Mouse (Mus musculus) liver, embryonic 11.5 days (tissue): ENCODE data around the gene Hspb1. TPM values are rescaled to one million over a fixed set of nuclear protein-coding genes. Genes with fewer than 3 reads are reported as not detected.

Source experiments
- ATAC-seq: fragments of 200-750 bp; cut with Nextera tagmentation; replicated peaks from 2 replicates; pipeline ENCODE4 v1.8.0; 2017; ENCODE audit warnings: moderate number of reproducible peaks, mild to moderate bottlenecking, moderate TSS enrichment, moderate library complexity; ENCODE audit not compliant: low FRiP score
- DNase-seq: peaks from one replicate; pipeline ENCODE4 v3.0.0-alpha.2; 2017; ENCODE audit warnings: low spot score
- H3K27ac ChIP-seq: fragments of 300-500 bp; sonication (generic); 2 replicates; pipeline ENCODE4 v1.5.1; 2014; ENCODE audit warnings: mild to moderate bottlenecking, low read depth, low read length, control low read depth
- H3K27me3 ChIP-seq: fragments of 300-500 bp; sonication (generic); replicated peaks from 2 replicates; pipeline ENCODE4 v1.6.1; 2014; ENCODE audit warnings: low read length, mixed read lengths; ENCODE audit not compliant: control insufficient read depth, insufficient read depth
- H3K36me3 ChIP-seq: fragments of 300-500 bp; sonication (generic); 2 replicates; pipeline ENCODE4 v1.6.1; 2014; ENCODE audit warnings: mild to moderate bottlenecking, low read length, moderate library complexity, mixed read lengths; ENCODE audit not compliant: control insufficient read depth, insufficient read depth
- H3K4me1 ChIP-seq: fragments of 300-500 bp; sonication (generic); replicated peaks from 2 replicates; pipeline ENCODE4 v1.6.1; 2014; ENCODE audit warnings: low read length, mixed read lengths; ENCODE audit not compliant: control insufficient read depth, insufficient read depth
- H3K4me2 ChIP-seq: fragments of 300-500 bp; sonication (generic); 2 replicates; pipeline ENCODE4 v1.6.1; 2014; ENCODE audit warnings: mild to moderate bottlenecking, control low read depth, moderate library complexity
- H3K4me3 ChIP-seq: fragments of 300-500 bp; sonication (generic); 2 replicates; pipeline ENCODE4 v1.5.1; 2014; ENCODE audit warnings: low read depth, low read length, control low read depth
- H3K9ac ChIP-seq: fragments of 300-500 bp; sonication (generic); 2 replicates; pipeline ENCODE4 v1.6.1; 2014; ENCODE audit warnings: low read depth, low read length, control low read depth
- H3K9me3 ChIP-seq: fragments of 300-500 bp; sonication (generic); 2 replicates; pipeline ENCODE4 v1.6.1; 2016; ENCODE audit warnings: low read length, inconsistent platforms, mixed read lengths; ENCODE audit not compliant: control insufficient read depth
- WGBS: fragments of 180-500 bp; shearing (Covaris S2); extraction: QIAGEN DNeasy Blood & Tissue Kit; methylation state at CpG from one replicate; pipeline ENCODE4 v1.1.7; 2014; 5-methylcytosine and 5-hydroxymethylcytosine counted together
- polyA plus RNA-seq: library from polyadenylated mRNA; unstranded; fragments of >200 nt; fragmentation: Nextera tagmentation; extraction: Ambion mirVana; gene quantifications from 2 replicates; pipeline ENCODE4 v1.2.1, GENCODE M21; 2014

Gene Hspb1
- polyA plus RNA-seq, 1 experiment from 2014 or later: 22.1 TPM

- Histone ChIP-seq H3K4me3 (no peak overlapping the region), H3K4me2 (no peak overlapping the region), H3K27ac (no peak overlapping the region), H3K36me3 (peaks cover 41% of the 10 kb centered on the region), H3K4me1 (peaks cover 26% of the 10 kb centered on the region), H3K9me3 (no peaks in the 10 kb centered on the region), H3K9ac (no peak overlapping the region), H3K27me3 (no peaks in the 10 kb centered on the region)
- 89% methylated on average over 25 of the region's 25 CpGs for WGBS
- ATAC-seq: no peak
- no peak for DNase-seq
Observed at GRCm38 (mm10) chr5:135910813-135911212, 23.1 kb downstream of the Hspb1 start.

GRCm38 (mm10) chr5:135911633-135912220, 24.0 kb downstream of the Hspb1 start:
- DNase-seq (no peak), ATAC-seq (no peak)
- 80% methylated on average over 11 of the region's 11 CpGs for WGBS
- Histone ChIP-seq H3K9ac (no peak overlapping the region), H3K27me3 (no peaks in the 10 kb centered on the region), H3K4me3 (no peak overlapping the region), H3K4me2 (no peak overlapping the region), H3K9me3 (no peaks in the 10 kb centered on the region), H3K27ac (no peak overlapping the region), H3K36me3 (peaks cover 45% of the 10 kb centered on the region), H3K4me1 (peaks cover 28% of the 10 kb centered on the region)

- no peaks in the 10 kb centered on the region for H3K9me3 ChIP-seq
- no peak for DNase-seq
- H3K27me3 ChIP-seq: no peaks in the 10 kb centered on the region
- H3K4me1 ChIP-seq: peaks cover 28% of the 10 kb centered on the region
- H3K4me2 ChIP-seq: no peak overlapping the region
- no peak overlapping the region for H3K9ac ChIP-seq
- H3K27ac ChIP-seq: no peak overlapping the region
- no peak overlapping the region for H3K4me3 ChIP-seq
- peaks cover 48% of the 10 kb centered on the region for H3K36me3 ChIP-seq
- WGBS: 58% methylated on average over 5 of the region's 5 CpGs
- ATAC-seq: no peak
Observed at GRCm38 (mm10) chr5:135913201-135913600, 25.5 kb downstream of the Hspb1 start.

- Histone ChIP-seq H3K4me2 (no peak overlapping the region), H3K9ac (no peak overlapping the region), H3K4me1 (peaks cover 28% of the 10 kb centered on the region), H3K27me3 (no peaks in the 10 kb centered on the region), H3K27ac (peak overlapping the region; percentile 30; the same call in 1 of the 2 replicates), H3K36me3 (peaks cover 51% of the 10 kb centered on the region), H3K9me3 (no peaks in the 10 kb centered on the region), H3K4me3 (no peak overlapping the region)
- DNase-seq (no peak), ATAC-seq (no peak)
- 74% methylated on average over 6 of the region's 6 CpGs for whole genome bisulfite sequencing
Observed at GRCm38 (mm10) chr5:135914156-135914555, 26.4 kb downstream of the Hspb1 start.

GRCm38 (mm10) chr5:135916051-135916565, 28.4 kb downstream of the Hspb1 start:
- 90% methylated on average over 6 of the region's 6 CpGs for WGBS
- no peak for DNase-seq
- Histone ChIP-seq H3K4me3 (no peak overlapping the region), H3K9ac (no peak overlapping the region; the same call in 1 of the 2 replicates), H3K36me3 (peaks cover 46% of the 10 kb centered on the region), H3K4me2 (no peak overlapping the region), H3K27ac (no peak overlapping the region), H3K27me3 (no peaks in the 10 kb centered on the region), H3K9me3 (no peaks in the 10 kb centered on the region), H3K4me1 (peaks cover 22% of the 10 kb centered on the region)
- ATAC-seq: no peak

- Histone ChIP-seq H3K27ac (no peak overlapping the region), H3K4me1 (peaks cover 22% of the 10 kb centered on the region)
Observed at GRCm38 (mm10) chr5:135916601-135917000, 28.9 kb downstream of the Hspb1 start.

GRCm38 (mm10) chr5:135917327-135918058, 29.8 kb downstream of the Hspb1 start:
- Histone ChIP-seq H3K4me3 (no peak overlapping the region), H3K27me3 (no peaks in the 10 kb centered on the region), H3K4me1 (peaks cover 22% of the 10 kb centered on the region), H3K9ac (no peak overlapping the region), H3K36me3 (peaks cover 49% of the 10 kb centered on the region), H3K4me2 (no peak overlapping the region), H3K27ac (no peak overlapping the region), H3K9me3 (no peaks in the 10 kb centered on the region)
- DNase-seq: no peak
- ATAC-seq: no peak
- WGBS: 91% methylated on average over 8 of the region's 8 CpGs

More at GRCm38 (mm10) chr5:135916601-135917000, 28.9 kb downstream of the Hspb1 start:
- Histone ChIP-seq H3K9ac (no peak overlapping the region), H3K9me3 (no peaks in the 10 kb centered on the region), H3K4me2 (no peak overlapping the region), H3K36me3 (peaks cover 44% of the 10 kb centered on the region), H3K4me3 (no peak overlapping the region), H3K27me3 (no peaks in the 10 kb centered on the region)
- WGBS: 96% methylated on average over 3 of the region's 3 CpGs
- no peak for DNase-seq
- no peak for ATAC-seq

GRCm38 (mm10) chr5:135918059-135918437, 30.3 kb downstream of the Hspb1 start:
- H3K27me3 ChIP-seq: no peaks in the 10 kb centered on the region
- H3K4me2 ChIP-seq: no peak overlapping the region
- peaks cover 22% of the 10 kb centered on the region for H3K4me1 ChIP-seq
- no peak overlapping the region for H3K4me3 ChIP-seq
- DNase-seq: no peak
- 86% methylated on average over 5 of the region's 5 CpGs for WGBS
- peaks cover 51% of the 10 kb centered on the region for H3K36me3 ChIP-seq
- no peaks in the 10 kb centered on the region for H3K9me3 ChIP-seq
- ATAC-seq: no peak
- H3K27ac ChIP-seq: no peak overlapping the region
- no peak overlapping the region for H3K9ac ChIP-seq

- no peak overlapping the region for H3K27ac ChIP-seq
- H3K4me2 ChIP-seq: no peak overlapping the region
- H3K4me1 ChIP-seq: peaks cover 17% of the 10 kb centered on the region
- H3K9me3 ChIP-seq: no peaks in the 10 kb centered on the region
- ATAC-seq (no peak), DNase-seq (no peak)
- WGBS: 89% methylated on average over 5 of the region's 5 CpGs
- no peak overlapping the region for H3K4me3 ChIP-seq
- H3K9ac ChIP-seq: no peak overlapping the region
- H3K36me3 ChIP-seq: peaks cover 51% of the 10 kb centered on the region
- H3K27me3 ChIP-seq: no peaks in the 10 kb centered on the region
Observed at GRCm38 (mm10) chr5:135918593-135918992, 30.9 kb downstream of the Hspb1 start.
